Mouse (Mus musculus) frontal cortex, postnatal 10 days (tissue): Measurements from ENCODE around the gene Nme3.

Experiments
- DNase-seq, 2 experiments: peaks; one replicate each; pipeline ENCODE4 v3.0.0; 2022; ENCODE audit warnings: low spot score in 2 of 2, mixed read lengths in 1 of 2

The Nme3 gene

DNA sequence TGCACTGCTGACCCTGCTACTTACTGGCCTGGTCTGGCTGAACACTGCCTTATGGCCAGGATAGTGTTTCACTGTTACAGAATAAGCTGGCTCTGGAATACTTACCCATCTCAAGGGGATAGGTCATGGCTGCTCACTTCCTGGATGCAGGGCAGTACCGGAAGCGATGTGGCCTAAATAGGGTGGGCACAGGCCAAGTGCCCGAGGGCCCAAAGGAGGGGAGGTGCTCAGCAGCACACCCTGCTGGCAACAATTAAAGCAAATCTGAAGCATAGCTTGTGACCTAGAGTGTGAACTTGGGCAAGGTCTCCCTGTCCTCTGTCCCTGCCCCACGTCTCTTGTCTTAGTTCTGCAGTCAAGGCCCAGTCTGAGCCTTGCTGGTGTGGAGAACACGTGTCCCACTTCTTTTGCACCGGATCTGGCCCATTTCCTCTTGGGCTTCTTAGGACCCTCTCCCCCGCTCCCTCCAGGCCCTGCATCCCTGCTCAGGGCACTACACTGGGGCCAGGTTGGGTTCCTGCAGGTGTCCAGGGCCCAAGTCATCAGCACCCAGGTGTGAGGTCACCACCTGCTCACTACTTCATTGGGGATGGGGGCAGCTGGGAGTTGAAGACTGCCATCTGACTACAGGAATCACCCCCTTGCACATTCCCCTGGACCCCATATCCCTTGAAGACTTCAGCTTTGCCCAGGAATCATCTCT is 14.4 kb upstream of the Nme3 start:
- peak in 1 of 2 experiments; percentile 27 for DNase-seq

DNA sequence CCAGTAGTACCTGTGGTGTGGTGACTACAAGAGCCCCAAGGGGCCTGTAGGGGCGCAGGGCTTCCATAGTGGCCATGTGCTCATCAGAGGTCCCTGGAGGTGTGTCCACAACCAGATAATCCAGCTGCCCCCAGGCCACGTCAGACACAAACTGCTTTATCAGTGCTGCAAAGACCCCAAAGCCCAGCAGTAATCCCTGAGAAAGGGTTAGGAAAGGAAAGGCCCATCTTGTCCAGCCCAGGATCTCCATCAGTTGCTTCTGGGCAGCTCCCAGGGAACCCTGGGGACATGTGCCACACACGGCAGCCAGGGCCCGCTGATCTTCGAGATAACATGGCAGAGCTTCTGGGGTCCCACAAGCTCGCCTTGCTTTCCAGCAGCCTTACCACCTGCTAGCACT is 11.9 kb upstream of the Nme3 start:
- no peak for DNase-seq

DNA sequence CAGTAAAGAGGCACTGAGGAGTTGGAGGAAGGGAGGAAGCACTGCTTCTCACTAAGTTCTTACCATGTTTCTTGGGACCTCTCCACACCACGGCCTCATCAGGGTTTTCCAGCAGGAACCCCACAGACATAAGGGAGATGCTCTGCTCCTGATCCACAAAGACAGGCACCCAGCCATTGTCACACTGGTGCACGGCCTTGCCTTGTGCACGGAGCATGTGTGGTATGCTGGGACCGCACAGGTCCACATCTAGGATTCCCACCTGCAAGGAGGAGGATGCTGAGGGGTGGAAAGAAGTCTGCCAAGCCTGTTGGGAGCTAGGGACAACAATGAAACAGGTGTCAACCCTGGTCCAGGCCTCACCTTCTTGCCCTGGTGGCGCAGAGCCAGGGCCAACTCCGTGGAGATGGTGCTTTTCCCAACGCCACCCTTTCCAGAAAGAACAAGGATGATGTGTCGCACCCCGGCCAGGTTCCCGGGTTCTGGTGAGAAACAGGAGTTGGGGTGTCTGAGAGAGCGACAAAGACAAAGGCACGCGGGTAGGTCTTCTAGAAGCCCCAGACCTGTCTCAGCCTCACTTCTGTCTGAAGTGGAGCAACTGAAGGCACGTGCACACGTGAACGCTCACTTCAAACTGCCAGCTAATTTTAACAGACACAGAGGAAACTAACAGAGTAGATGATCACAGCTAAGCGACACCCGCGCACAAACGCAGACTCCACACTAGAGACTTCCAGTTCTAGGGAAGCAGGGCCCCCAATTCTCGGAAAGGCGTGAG is 10.8 kb upstream of the Nme3 start:
- peak in 1 of 2 experiments; percentile 30 for DNase-seq

GRCm38 (mm10) chr17:24886134-24886931 is 10.0 kb upstream of the Nme3 start, which contains the start of the genes Nubp2 and Spsb3:
Gene Nubp2, minus strand, starts transcription at chr17:24886349.
Gene Spsb3, plus strand, starts transcription at chr17:24886643.
- DNase-seq = peak; percentile 97 to 99

- DNase-seq = no peak
These were observed 9.4 kb upstream of the Nme3 start for GRCm38 (mm10) chr17:24886932-24887271.

- no peak for DNase-seq
These were observed 8.8 kb upstream of the Nme3 start for GRCm38 (mm10) chr17:24887291-24888080.

GRCm38 (mm10) chr17:24888862-24889261 is 7.4 kb upstream of the Nme3 start:
- DNase-seq = no peak

DNA sequence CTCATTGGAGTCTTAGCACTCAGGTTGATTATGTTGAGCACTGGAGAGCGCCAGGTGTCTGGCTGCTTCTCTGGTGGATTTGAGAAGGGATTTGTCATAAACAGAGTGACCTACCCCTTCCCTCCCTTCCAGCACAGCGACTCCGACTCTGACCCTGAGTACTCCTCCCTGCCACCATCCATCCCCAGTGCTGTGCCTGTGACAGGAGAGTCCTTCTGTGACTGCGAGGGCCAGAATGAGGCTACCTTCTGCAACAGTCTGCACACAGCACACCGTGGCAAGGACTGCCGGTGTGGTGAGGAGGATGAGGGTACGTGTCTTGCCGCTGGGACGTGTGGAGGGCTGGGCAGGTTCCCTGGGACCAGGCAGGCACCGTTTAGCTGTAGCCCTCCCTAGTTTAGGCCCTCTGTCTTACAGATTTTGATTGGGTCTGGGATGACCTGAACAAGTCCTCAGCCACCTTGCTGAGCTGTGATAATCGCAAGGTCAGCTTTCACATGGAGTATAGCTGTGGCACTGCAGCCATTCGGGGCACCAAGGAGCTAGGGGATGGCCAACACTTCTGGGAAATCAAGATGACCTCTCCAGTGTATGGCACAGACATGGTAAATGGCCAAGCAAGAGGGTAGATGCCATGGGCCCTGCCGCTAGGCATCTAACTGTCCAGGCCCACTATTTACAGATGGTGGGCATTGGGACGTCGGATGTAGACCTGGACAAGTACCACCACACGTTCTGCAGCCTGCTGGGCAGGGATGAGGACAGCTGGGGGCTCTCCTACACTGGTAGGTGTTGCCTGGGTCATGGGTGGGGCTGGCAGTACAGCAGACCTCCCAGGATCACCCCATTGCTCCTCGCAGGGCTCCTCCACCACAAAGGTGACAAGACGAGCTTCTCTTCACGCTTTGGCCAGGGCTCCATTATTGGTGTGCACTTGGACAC is 5.9 kb upstream of the Nme3 start:
- DNase-seq = no peak

DNA sequence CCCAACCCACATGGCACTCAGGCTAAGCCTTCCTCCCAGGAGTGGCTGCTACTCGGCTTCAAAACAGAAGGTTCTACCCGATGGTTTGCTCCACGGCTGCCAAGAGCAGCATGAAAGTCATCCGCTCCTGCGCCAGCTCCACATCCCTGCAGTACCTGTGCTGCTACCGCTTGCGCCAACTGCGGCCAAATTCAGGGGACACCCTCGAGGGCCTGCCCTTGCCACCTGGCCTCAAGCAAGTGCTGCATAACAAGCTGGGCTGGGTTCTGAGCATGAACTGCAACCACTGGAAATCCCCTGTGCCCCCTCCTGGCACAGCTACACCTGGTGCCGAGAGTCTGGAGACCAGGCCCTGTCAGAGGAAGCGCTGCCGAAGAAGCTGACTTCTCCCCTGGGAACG is 5.0 kb upstream of the Nme3 start:
- DNase-seq = no peak

GRCm38 (mm10) chr17:24892785-24893184 is 3.5 kb upstream of the Nme3 start:
- no peak for DNase-seq

DNA sequence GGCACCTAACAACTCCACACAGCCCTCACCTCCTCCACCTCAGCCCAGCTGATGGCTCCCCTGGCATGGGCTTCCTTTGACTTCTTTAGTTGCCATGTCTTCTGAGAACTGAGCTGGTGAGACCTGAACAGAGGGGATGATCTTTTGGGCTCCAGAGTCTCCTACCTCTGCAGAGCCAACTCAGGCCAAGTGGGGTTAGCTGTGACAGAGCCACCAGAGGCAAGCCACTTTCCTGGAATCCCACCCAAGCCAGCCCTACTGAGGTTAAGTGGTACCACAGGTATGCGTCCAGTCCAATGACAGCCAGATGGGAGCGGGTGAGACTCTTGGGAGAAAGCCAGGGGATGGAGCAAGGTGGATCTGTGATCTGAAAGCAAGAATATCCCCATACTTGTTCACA is 3.0 kb upstream of the Nme3 start:
- DNase-seq = no peak

DNA sequence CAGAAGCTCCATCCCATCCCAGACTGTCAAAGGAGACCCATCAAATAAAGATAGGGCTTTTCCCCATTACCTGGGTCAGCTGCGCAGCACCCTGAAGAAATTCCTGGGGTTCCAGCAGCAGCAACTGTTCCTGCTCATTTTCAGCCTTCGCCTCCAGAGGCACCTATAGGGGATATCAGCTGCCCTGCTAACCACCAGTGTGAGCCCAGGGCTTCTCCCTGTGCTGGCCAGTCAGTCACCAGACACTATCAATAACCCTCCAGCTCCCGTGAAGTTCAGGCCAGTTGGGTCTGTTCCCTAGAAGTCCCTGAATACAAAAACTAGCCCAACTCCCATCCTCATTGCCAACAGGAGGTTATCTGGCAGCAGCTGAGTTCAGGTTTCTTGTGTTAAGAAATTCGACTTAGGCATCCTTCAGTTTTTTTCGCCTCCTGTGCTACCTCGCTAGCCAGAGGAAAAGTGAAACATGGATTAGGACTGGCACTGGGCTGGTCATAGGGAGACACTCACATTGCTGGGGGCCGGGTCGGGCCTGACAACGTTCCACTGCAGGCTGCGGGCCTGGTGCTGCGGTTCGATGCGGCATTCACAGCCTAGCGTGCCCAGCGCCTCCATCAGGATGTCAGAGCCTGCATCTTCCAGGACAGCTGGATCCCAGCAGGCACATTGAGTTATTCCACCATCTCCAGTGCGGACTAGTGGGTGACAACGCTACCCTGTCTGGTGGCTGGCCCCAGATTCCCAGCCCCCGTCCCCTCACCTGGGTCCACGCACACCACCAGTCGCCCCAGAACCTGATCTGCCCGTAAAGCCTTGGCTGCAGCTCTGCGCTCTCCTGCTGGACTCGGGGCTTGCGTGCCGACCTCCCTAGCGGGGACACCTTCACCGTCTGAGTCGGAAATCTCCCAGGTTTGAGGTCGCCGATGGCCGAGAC is 2.0 kb upstream of the Nme3 start:
- no peak for DNase-seq

DNA sequence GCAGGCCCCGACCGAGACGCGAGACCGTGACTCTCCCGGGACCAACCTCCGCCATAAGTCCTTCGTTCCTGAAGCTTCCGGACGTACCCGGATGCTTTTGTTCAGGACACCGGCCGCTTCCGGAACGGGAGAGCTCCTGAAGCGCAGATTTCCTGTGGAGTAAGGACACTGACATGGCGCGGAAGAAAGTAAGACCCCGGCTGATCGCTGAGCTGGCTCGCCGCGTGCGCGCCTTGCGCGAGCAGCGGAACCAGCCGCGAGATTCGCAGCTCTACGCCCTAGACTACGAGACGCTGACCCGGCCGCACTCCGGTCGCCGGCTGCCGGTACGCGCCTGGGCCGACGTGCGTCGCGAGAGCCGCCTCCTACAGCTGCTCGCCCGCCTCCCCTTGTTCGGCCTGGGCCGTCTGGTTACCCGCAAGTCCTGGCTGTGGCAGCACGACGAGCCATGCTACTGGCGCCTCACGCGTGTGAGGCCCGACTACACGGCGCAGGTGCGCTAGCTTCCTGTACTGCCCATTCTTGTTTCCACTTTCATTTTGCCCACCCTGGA is 1.2 kb upstream of the Nme3 start, which contains the start of the genes Eme2 and Mrps34:
Gene Eme2, minus strand, starts transcription at position 93 of the 553 bp plus-strand sequence.
Gene Mrps34, plus strand, starts transcription at position 122 of the 553 bp plus-strand sequence.
- DNase-seq = peak; percentile 76 to 81

DNA sequence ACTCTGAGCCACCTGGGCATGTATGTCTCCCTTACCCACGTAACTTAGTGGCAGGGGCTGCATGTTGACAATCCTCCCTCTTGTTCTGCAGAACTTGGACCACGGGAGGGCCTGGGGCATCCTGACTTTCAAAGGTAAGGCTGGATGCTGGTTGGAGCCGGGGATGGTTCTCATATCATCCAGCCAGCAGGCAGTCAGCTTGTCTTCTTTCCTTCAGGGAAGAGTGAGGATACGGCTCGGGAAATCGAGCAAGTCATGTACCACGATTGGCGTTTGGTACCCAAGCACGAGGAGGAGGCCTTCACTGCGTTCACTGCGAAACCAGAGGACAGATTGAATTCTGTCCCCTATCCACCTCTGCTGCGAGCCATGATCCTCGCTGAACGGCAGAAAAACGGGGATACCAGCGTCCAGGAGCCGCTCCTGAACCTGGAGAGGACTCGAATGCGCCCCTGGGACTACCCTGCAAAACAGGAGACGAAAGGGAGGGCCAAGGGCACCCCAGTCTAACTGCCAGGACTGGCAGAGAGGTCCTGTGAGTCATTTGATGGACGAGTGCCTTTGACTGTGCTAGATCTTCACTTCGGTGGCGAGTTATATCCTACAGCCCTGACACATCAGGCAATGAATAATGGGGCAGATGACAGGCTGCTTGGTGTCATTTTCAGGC is 594 bp upstream of the Nme3 start:
- no peak for DNase-seq

DNA sequence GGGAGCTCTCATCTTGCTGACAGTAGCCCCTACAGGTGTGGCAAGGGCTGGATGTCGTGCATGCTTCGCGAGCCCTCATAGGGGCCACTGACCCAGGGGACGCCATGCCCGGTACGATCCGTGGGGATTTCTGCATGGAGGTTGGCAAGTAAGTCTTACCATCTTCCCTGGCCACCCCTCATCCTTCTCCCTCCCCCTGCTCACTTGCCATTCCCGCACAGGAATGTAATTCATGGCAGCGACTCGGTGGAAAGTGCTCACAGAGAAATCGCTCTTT is 631 bp downstream of the Nme3 start:
- no peak for DNase-seq

- DNase-seq = peak in 1 of 2 experiments; percentile 18
These were observed 1.3 kb downstream of the Nme3 start for GRCm38 (mm10) chr17:24897600-24897999.

DNA sequence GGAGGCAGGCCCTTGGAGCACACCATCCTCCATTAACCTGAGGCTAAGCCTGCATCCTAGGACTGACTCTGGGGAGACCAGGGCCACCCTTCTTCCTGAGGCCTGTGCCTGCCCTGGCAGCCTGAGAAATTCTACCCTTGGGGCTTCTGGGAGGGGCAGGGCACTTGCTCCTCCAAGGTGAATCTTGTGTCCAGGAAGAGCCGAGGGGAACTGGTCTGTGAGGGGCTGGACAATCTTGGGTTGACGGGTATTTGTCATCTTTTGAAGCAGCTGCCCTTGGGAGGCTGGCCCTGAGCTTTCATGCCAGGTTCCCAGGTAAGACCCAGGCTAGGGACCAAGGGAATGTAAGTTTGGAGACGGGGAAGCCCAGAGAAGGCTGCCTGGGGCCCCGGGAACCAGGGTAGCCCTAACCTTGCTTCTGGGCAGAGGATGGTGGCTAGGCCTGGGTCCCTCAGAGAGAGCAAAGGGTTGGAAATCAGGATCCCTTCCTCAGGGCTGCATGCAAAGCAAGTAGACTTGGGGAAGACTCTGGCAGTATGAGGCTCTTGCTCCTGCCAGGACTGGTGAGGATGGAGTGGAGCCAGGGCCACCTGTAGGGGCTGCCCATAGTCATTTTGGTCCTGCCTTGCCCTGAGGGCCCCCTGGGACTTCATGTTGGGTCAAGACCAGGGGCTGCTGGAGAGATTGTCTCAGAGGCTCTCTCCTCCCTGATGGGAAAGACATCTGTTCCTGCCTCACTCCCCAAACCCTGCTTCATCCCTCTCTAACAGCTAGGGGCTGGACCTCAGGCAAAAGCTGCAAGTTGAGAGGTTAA is 1.9 kb downstream of the Nme3 start:
- no peak for DNase-seq

- no peak for DNase-seq
These were observed 2.9 kb downstream of the Nme3 start for GRCm38 (mm10) chr17:24899153-24899552.
